Mouse (Mus musculus) heart, adult 11 months (tissue): ENCODE results near the gene 1700056E22Rik.

ENCODE experiments used
- DNase-seq: peaks from one replicate; pipeline ENCODE4 v3.0.0; 2022

1700056E22Rik gene

GRCm38 (mm10) chr1:184017606-184018005 is 16.5 kb downstream of the 1700056E22Rik start:
- DNase-seq: peak; percentile 27

GRCm38 (mm10) chr1:184015995-184016730 is 17.9 kb downstream of the 1700056E22Rik start:
- peak; percentile 52 for DNase-seq

- peak; percentile 24 for DNase-seq
Observed at GRCm38 (mm10) chr1:184014091-184014490, 20.0 kb downstream of the 1700056E22Rik start.

GRCm38 (mm10) chr1:184013106-184013505 is 21.0 kb downstream of the 1700056E22Rik start, which contains the start of gene Dusp10:
Gene Dusp10 (plus strand): TSS chr1:184013302.
- DNase-seq: peak; percentile 14

GRCm38 (mm10) chr1:184011311-184011710 is 22.8 kb downstream of the 1700056E22Rik start:
- DNase-seq: peak; percentile 51

- peak; percentile 12 for DNase-seq
Observed at GRCm38 (mm10) chr1:184006086-184006485, 28.0 kb downstream of the 1700056E22Rik start.

- peak; percentile 79 for DNase-seq
Observed at GRCm38 (mm10) chr1:184005315-184006058, 28.6 kb downstream of the 1700056E22Rik start.

- DNase-seq: peak; percentile 74
Observed at GRCm38 (mm10) chr1:184004311-184004710, 29.8 kb downstream of the 1700056E22Rik start.

- no peak for DNase-seq
Observed at GRCm38 (mm10) chr1:184002470-184002869, 31.6 kb downstream of the 1700056E22Rik start.

GRCm38 (mm10) chr1:183997207-183997606 is 36.9 kb downstream of the 1700056E22Rik start:
- DNase-seq: peak; percentile 39

- peak; percentile 72 for DNase-seq
Observed at GRCm38 (mm10) chr1:183991921-183992320, 42.2 kb downstream of the 1700056E22Rik start.

- peak; percentile 86 for DNase-seq
Observed at GRCm38 (mm10) chr1:183987711-183988245, 46.3 kb downstream of the 1700056E22Rik start.
